Mouse (Mus musculus) stomach, postnatal 0 days (tissue): ENCODE results near the gene Chchd10. TPM values are rescaled to one million over a fixed set of nuclear protein-coding genes. Genes with fewer than 3 reads are reported as not detected.
A peak's percentile ranks its signal among the peaks of the same experiment; 100 is the strongest.

ENCODE experiments used
- ATAC-seq: fragments of 200-750 bp; cut with Nextera tagmentation; 2 replicates; pipeline ENCODE4 v1.8.0; 2017; ENCODE audit not compliant: low FRiP score, low TSS enrichment
- DNase-seq: peaks from one replicate; pipeline ENCODE4 v3.0.0-alpha.2; 2016; ENCODE audit warnings: low spot score
- H3K27ac ChIP-seq: fragments of 300-500 bp; sonication (generic); replicated peaks from 2 replicates; pipeline ENCODE4 v1.5.1; 2014; ENCODE audit warnings: mild to moderate bottlenecking, control low read depth
- H3K27me3 ChIP-seq: fragments of 300-500 bp; sonication (generic); 2 replicates; pipeline ENCODE4 v1.6.1; 2014; ENCODE audit warnings: low read length; ENCODE audit not compliant: control insufficient read depth, insufficient read depth
- H3K36me3 ChIP-seq: fragments of 300-500 bp; sonication (generic); 2 replicates; pipeline ENCODE4 v1.6.1; 2014; ENCODE audit warnings: low read length, mixed read lengths; ENCODE audit not compliant: control insufficient read depth, insufficient read depth
- H3K4me1 ChIP-seq: fragments of 300-500 bp; sonication (generic); replicated peaks from 2 replicates; pipeline ENCODE4 v1.6.1; 2014; ENCODE audit warnings: antibody characterized with exemption; ENCODE audit not compliant: control insufficient read depth, insufficient read depth
- H3K4me2 ChIP-seq: fragments of 300-500 bp; sonication (generic); replicated peaks from 2 replicates; pipeline ENCODE4 v1.6.1; 2014; ENCODE audit warnings: low read depth, mild to moderate bottlenecking, control low read depth, moderate library complexity
- H3K4me3 ChIP-seq: fragments of 300-500 bp; sonication (generic); 2 replicates; pipeline ENCODE4 v1.5.1; 2014; ENCODE audit warnings: low read depth, low read length, control low read depth
- H3K9ac ChIP-seq: fragments of 300-500 bp; sonication (generic); 2 replicates; pipeline ENCODE4 v1.6.1; 2014; ENCODE audit warnings: mild to moderate bottlenecking, low read length, control low read depth, mixed read lengths
- H3K9me3 ChIP-seq: fragments of 300-500 bp; sonication (generic); 2 replicates; pipeline ENCODE4 v1.6.1; 2016; ENCODE audit warnings: low read length; ENCODE audit not compliant: control insufficient read depth
- CTCF ChIP-seq: IDR thresholded peaks from 2 replicates; pipeline ENCODE4 v1.5.1; 2016; ENCODE audit warnings: antibody characterized with exemption, low read depth, mild to moderate bottlenecking, moderate library complexity
- EP300 ChIP-seq: optimal IDR thresholded peaks from 2 replicates; pipeline ENCODE3; 2016; ENCODE audit warnings: antibody characterized with exemption
- WGBS: fragments of 180-500 bp; shearing (Covaris S2); extraction: QIAGEN DNeasy Blood & Tissue Kit; methylation state at CpG from one replicate; pipeline ENCODE4 v1.1.7; 2014; 5-methylcytosine and 5-hydroxymethylcytosine counted together
- polyA plus RNA-seq: library from polyadenylated mRNA; unstranded; fragments of >200 nt; fragmentation: Nextera tagmentation; extraction: Ambion mirVana; gene quantifications from 2 replicates; pipeline ENCODE4 v1.2.1, GENCODE M21; 2015

Chchd10 gene
- polyA plus RNA-seq, 1 experiment from 2014 or later = 232 TPM

DNA sequence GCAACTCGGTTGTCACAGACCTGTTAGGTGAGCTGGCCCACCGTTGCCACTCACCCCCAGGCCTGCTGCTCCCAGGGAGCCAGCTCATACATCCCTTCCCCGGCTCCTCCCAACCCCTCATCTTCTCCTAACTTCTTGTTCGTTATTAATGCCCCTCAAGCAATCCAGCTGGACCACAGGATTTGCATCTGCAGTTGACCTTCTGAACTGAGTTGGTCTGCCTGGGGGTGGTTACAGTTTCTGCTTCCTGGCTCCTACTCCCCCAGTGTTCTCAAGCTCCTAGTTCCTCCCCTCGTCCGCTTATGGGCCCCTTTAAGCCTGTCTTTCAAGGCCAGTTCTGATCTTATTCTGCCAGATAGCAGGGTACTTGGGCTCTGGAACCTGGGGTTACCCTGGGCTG lies 38.3 kb upstream of the Chchd10 start:
- H3K9ac ChIP-seq = no peak overlapping the region
- H3K27me3 ChIP-seq = no peaks in the 10 kb centered on the region
- H3K4me1 ChIP-seq = peaks cover 3% of the 10 kb centered on the region; the same call in 1 of the 2 replicates
- DNase-seq (no peak), ATAC-seq (no peak)
- WGBS = 72% methylated on average over 6 of the region's 6 CpGs
- H3K36me3 ChIP-seq = peaks cover 15% of the 10 kb centered on the region
- TF ChIP-seq EP300 (no peak), CTCF (no peak)
- H3K27ac ChIP-seq = no peak overlapping the region
- no peak overlapping the region for H3K4me3 ChIP-seq
- no peaks in the 10 kb centered on the region for H3K9me3 ChIP-seq
- no peak overlapping the region for H3K4me2 ChIP-seq

DNA sequence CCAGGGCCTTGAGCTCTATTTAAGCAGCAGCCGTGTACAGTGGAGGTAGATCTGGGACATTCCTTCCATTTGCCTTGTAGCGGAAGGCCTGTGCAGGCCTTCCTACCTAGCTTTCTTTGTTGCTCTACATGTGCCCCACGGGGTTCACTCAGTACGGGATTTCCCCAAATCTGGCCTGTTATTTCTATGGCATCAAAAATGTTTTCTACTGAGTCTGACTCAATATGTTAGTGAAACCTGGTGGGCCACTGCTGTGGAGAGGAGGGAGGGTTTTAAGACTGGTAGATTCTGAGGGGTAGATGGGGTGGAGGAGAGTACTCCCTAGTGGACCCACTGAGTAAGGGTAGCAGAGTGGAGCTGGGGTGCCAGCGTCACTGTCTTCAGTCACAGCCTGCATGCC lies 37.2 kb upstream of the Chchd10 start:
- DNase-seq (no peak), ATAC-seq (no peak)
- WGBS = 92% methylated on average over 5 of the region's 5 CpGs
- Histone ChIP-seq H3K4me1 (peaks cover 3% of the 10 kb centered on the region; the same call in 1 of the 2 replicates), H3K36me3 (peaks cover 15% of the 10 kb centered on the region), H3K9me3 (no peaks in the 10 kb centered on the region), H3K4me2 (no peak overlapping the region), H3K27ac (no peak overlapping the region), H3K9ac (no peak overlapping the region), H3K27me3 (no peaks in the 10 kb centered on the region), H3K4me3 (no peak overlapping the region)
- TF ChIP-seq CTCF (no peak), EP300 (no peak)

DNA sequence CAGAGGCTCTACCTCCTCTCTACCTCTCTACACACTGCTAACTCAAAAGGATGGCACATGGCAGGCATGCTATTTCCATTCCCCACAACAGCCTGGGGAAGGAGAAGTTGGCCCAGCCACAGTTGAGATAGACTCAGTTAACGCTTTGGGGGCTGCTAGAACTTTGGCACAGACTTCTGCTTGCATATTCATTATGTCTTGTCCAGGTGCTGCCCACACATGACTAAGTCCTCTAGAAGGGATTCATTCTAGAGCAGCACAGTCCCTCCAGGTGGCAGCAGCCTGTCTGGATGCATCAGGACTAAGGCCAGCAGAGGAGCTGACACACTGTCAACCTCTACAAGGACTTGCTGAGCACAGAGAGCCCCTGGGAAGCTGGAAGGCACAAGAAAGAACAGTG lies 36.7 kb upstream of the Chchd10 start:
- Histone ChIP-seq H3K27ac (no peak overlapping the region), H3K4me1 (peaks cover 3% of the 10 kb centered on the region; the same call in 1 of the 2 replicates), H3K36me3 (peaks cover 15% of the 10 kb centered on the region), H3K27me3 (no peaks in the 10 kb centered on the region), H3K9ac (no peak overlapping the region), H3K4me3 (no peak overlapping the region), H3K9me3 (no peaks in the 10 kb centered on the region), H3K4me2 (no peak overlapping the region)
- ATAC-seq (no peak), DNase-seq (no peak)
- WGBS = 93% methylated on average over 1 of the region's 1 CpGs
- TF ChIP-seq CTCF = no peak
- TF ChIP-seq EP300 = no peak

DNA sequence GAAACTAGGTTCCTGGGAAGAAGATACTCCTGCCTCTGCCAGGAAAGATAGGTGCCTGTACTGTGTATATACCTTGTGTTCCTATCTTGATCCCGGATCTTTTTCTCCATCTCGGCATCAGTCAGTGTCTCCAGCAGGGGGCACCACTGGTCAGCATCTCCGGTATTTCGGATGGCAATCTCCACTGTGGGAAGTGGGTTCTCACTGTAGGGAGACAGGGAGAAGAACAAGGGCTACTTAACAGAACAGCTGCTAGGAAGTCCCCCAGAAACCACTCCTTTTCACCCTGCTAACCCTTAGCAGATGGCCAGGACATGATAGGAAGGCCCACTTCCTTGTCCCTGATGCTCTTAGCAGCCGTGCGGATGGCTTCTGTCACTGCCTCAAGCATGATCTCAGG lies 35.6 kb upstream of the Chchd10 start:
- Histone ChIP-seq H3K36me3 (peaks cover 15% of the 10 kb centered on the region), H3K9ac (no peak overlapping the region), H3K9me3 (no peaks in the 10 kb centered on the region), H3K4me2 (no peak overlapping the region), H3K4me1 (peaks cover 3% of the 10 kb centered on the region; the same call in 1 of the 2 replicates), H3K27ac (no peak overlapping the region), H3K27me3 (no peaks in the 10 kb centered on the region), H3K4me3 (no peak overlapping the region)
- TF ChIP-seq EP300 (no peak), CTCF (peak; percentile 90)
- DNase-seq (peak; percentile 72), ATAC-seq (no peak)
- 29% methylated on average over 6 of the region's 6 CpGs for WGBS

DNA sequence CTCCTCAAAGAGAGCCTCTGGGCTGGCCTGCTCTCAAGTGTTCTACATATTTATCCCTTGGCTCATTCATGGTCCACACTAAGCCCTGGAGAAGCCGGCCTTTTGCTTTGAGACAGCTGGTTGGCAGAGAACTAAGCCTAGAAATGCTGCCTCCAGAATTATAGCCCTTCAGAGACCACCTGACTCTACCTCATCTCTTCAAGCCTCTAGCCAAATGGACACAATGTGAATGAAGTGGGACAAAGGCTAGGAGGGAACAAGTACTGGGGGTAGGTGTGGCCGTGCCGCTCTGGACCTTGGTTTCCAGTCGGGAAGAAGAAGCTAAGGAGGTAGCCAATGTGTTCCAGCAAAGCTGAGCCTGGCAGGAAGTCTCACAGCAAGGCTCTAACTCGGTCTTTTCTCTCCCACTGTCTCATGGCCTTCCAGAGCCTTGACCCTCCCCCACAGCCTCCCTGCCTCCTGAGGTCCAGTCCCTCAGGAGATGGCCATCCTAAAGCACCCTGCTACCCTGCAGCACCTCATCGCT lies 34.8 kb upstream of the Chchd10 start:
- WGBS = 60% methylated on average over 6 of the region's 6 CpGs
- H3K27ac ChIP-seq = peak overlapping the region; percentile 78

DNA sequence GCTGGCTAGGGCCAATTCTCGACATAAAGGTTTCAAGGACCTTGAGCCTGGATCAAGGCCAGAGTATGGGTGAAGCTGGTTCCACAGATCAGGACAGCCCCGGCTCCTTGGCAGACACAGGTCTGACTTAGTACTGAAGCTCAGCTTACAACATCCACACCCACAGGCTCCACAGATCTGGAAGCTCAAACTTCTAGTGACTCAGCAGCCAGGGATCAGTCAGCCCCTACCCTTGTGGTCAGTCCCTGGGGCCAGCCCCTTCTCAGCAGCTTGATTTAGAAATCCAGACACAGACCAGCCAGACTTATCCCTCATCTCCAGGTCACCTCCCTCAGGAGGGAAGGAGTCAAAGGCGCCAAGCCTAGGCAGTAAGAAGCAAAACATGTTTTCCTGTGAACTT lies 34.1 kb upstream of the Chchd10 start:
- Histone ChIP-seq H3K9ac (no peak overlapping the region), H3K4me1 (peaks cover 3% of the 10 kb centered on the region; the same call in 1 of the 2 replicates), H3K27me3 (no peaks in the 10 kb centered on the region), H3K36me3 (peaks cover 24% of the 10 kb centered on the region), H3K27ac (peak overlapping the region; percentile 78), H3K4me2 (no peak overlapping the region), H3K9me3 (no peaks in the 10 kb centered on the region), H3K4me3 (no peak overlapping the region)
- 35% methylated on average over 3 of the region's 3 CpGs for WGBS
- DNase-seq = peak; percentile 24
- TF ChIP-seq CTCF = 0 out of 2 replicates have a peak, but pooled peaks have one; percentile 2
- no peak for TF ChIP-seq EP300
- ATAC-seq = peak; percentile 58; the same call in 1 of the 2 replicates

More for the DNA sequence above, 34.8 kb upstream of the Chchd10 start:
- H3K4me3 ChIP-seq = no peak overlapping the region
- no peaks in the 10 kb centered on the region for H3K9me3 ChIP-seq
- H3K9ac ChIP-seq = no peak overlapping the region
- TF ChIP-seq EP300 (no peak), CTCF (no peak)
- no peaks in the 10 kb centered on the region for H3K27me3 ChIP-seq
- no peak for DNase-seq
- H3K4me1 ChIP-seq = peaks cover 3% of the 10 kb centered on the region; the same call in 1 of the 2 replicates
- peaks cover 17% of the 10 kb centered on the region for H3K36me3 ChIP-seq
- no peak overlapping the region for H3K4me2 ChIP-seq
- ATAC-seq = no peak
